Comparison of ENCODE assay signal across 8 mouse cellular contexts in genomic region chr5:98016247-98017203, GRCm38 (mm10). TPM values are rescaled to one million over a fixed set of nuclear protein-coding genes. Genes with fewer than 3 reads are reported as not detected.
DNase-seq lines count a peak whose midpoint lies in the region; ATAC-seq lines count a peak whose summit lies in the region.

No protein-coding gene starts in this region.

- H3K4me3 ChIP-seq in neural tube, embryonic 11.5 days (ENCODE audit: low read depth, low read length) = no peak overlapping the region
- H3K4me3 ChIP-seq in heart, embryonic 11.5 days (ENCODE audit: low read depth, low read length) = no peak overlapping the region
- H3K4me3 ChIP-seq in forebrain, embryonic 15.5 days = no peak overlapping the region

- no peak overlapping the region for H3K27ac ChIP-seq in neural tube, embryonic 11.5 days (ENCODE audit: low read depth, low read length)
- H3K27ac ChIP-seq in heart, embryonic 11.5 days (ENCODE audit: low read depth, low read length) = 0 out of 2 replicates have a peak overlapping the region, but pooled peaks have one; percentile 6
- no peak overlapping the region for H3K27ac ChIP-seq in forebrain, embryonic 15.5 days (replicated peaks)

- no peak overlapping the region for H3K4me2 ChIP-seq in neural tube, embryonic 11.5 days (ENCODE audit: low read depth)
- peak overlapping the region; percentile 23; the same call in 1 of the 2 replicates for H3K4me2 ChIP-seq in heart, embryonic 11.5 days
- no peak overlapping the region for H3K4me2 ChIP-seq in forebrain, embryonic 15.5 days (replicated peaks)

- WGBS in neural tube, embryonic 11.5 days = 82% methylated on average over 20 of the region's 20 CpGs
- 72% methylated on average over 20 of the region's 20 CpGs for WGBS in heart, embryonic 11.5 days (ENCODE audit: insufficient replicate concordance)
- WGBS in forebrain, embryonic 15.5 days = 88% methylated on average over 20 of the region's 20 CpGs

- no peak overlapping the region for H3K9ac ChIP-seq in neural tube, embryonic 11.5 days (ENCODE audit: low read length)
- H3K9ac ChIP-seq in heart, embryonic 11.5 days (ENCODE audit: low read depth, low read length) = no peak overlapping the region
- H3K9ac ChIP-seq in forebrain, embryonic 15.5 days (replicated peaks) = no peak overlapping the region

- no peaks in the 10 kb centered on the region for H3K36me3 ChIP-seq in neural tube, embryonic 11.5 days (ENCODE audit: control insufficient read depth, insufficient read depth, low read length)
- peaks cover 4% of the 10 kb centered on the region for H3K36me3 ChIP-seq in heart, embryonic 11.5 days (ENCODE audit: control insufficient read depth, insufficient read depth, low read length)
- H3K36me3 ChIP-seq in splenic B cell, adult 2 months (ENCODE audit: control insufficient read depth, insufficient read depth, low read length, poor library complexity, severe bottlenecking) = no peaks in the 10 kb centered on the region
- H3K36me3 ChIP-seq in forebrain, embryonic 15.5 days = no peaks in the 10 kb centered on the region

- DNase-seq in neural tube, embryonic 11.5 days (ENCODE audit: low spot score) = peak; percentile 18
- no peak for DNase-seq in neural tube, embryonic 10.5 days (ENCODE audit: extremely low spot score, low spot score)
- DNase-seq in lung, postnatal 14 days = peak; percentile 26
- peak; percentile 95 for DNase-seq in splenic B cell, adult 2 months (ENCODE audit: low read depth, low spot score)
- DNase-seq in cerebellum, postnatal 10 days = no peak

- ATAC-seq in neural tube, embryonic 11.5 days (ENCODE audit: insufficient read depth, low FRiP score, low TSS enrichment) = no peak
- no peak for ATAC-seq in heart, embryonic 11.5 days (replicated peaks; ENCODE audit: insufficient number of reproducible peaks, low FRiP score, low TSS enrichment)
- ATAC-seq in forebrain, embryonic 15.5 days (replicated peaks) = no peak
- no peak for ATAC-seq in frontal cortex, adult (ENCODE audit: low TSS enrichment)

- H3K4me1 ChIP-seq in neural tube, embryonic 11.5 days (ENCODE audit: control insufficient read depth, insufficient read depth, low read length) = no peaks in the 10 kb centered on the region
- H3K4me1 ChIP-seq in heart, embryonic 11.5 days (ENCODE audit: control insufficient read depth, insufficient read depth, low read length) = peaks cover 9% of the 10 kb centered on the region
- H3K4me1 ChIP-seq in forebrain, embryonic 15.5 days = no peaks in the 10 kb centered on the region

- no peaks in the 10 kb centered on the region for H3K9me3 ChIP-seq in neural tube, embryonic 11.5 days (ENCODE audit: control insufficient read depth, low read length)
- H3K9me3 ChIP-seq in heart, embryonic 11.5 days (replicated peaks; ENCODE audit: control insufficient read depth, low read length) = no peaks in the 10 kb centered on the region
- no peaks in the 10 kb centered on the region for H3K9me3 ChIP-seq in forebrain, embryonic 15.5 days

- no peaks in the 10 kb centered on the region for H3K27me3 ChIP-seq in neural tube, embryonic 11.5 days (ENCODE audit: control insufficient read depth, insufficient read depth, low read length)
- no peaks in the 10 kb centered on the region for H3K27me3 ChIP-seq in heart, embryonic 11.5 days (ENCODE audit: control insufficient read depth, insufficient read depth, low read length)
- H3K27me3 ChIP-seq in splenic B cell, adult 2 months (ENCODE audit: control insufficient read depth, insufficient read depth, low read length, poor library complexity, severe bottlenecking) = no peaks in the 10 kb centered on the region
- no peaks in the 10 kb centered on the region for H3K27me3 ChIP-seq in forebrain, embryonic 15.5 days

RNA-seq across cellular contexts. Expression of gene Antxr2, which starts 14.3 kb away (rescaled TPM):
- 14.5 and 18.9 TPM in 2 replicates for polyA plus RNA-seq in neural tube, embryonic 11.5 days (2014; fragmentation: Nextera tagmentation; extraction: Ambion mirVana)
- polyA plus RNA-seq in heart, embryonic 11.5 days (2014; fragmentation: Nextera tagmentation; extraction: Ambion mirVana) = 44.6 and 51.7 TPM in 2 replicates
- 4.1 and 4.4 TPM in 2 replicates for polyA plus RNA-seq in forebrain, embryonic 15.5 days (2015; fragmentation: Nextera tagmentation; extraction: Ambion mirVana)

Comparison
In these comparisons a context has a peak if more than half of its experiments do, and no peak if none do; other contexts are left out.
1. DNase-seq: peak in neural tube, embryonic 11.5 days (single experiment), lung, postnatal 14 days (single experiment) and splenic B cell, adult 2 months (single experiment); none in neural tube, embryonic 10.5 days (single experiment) and cerebellum, postnatal 10 days (0 of 2).